Mouse (Mus musculus) liver, embryonic 14.5 days (tissue): ENCODE data around the gene Hyal3.

Experiments used
- CTCF ChIP-seq: IDR thresholded peaks from 2 replicates; pipeline ENCODE4 v1.5.1; 2016; ENCODE audit warnings: antibody characterized with exemption, low read depth, control low read depth
- EP300 ChIP-seq: IDR thresholded peaks from 2 replicates; pipeline ENCODE4 v1.6.1; 2016; ENCODE audit warnings: antibody characterized with exemption, low read depth

GRCm38 (mm10) chr9:107624951-107625350 is 44.3 kb downstream of the Hyal3 start:
- TF ChIP-seq CTCF (no peak), EP300 (no peak)
